Mouse (Mus musculus): ENCODE data around the gene Mzt1. TPM values are rescaled to one million over a fixed set of nuclear protein-coding genes. Genes with fewer than 3 reads are reported as not detected.
"Not testable (repeated sequence)": the region's sequence is repeated elsewhere in the genome, so short reads cannot be mapped to it uniquely, and the experiment has no call there.

Mzt1 gene
- 10 to 100 TPM; 65.1 to 67.7 TPM for total RNA-seq (2021)

GRCm38 (mm10) chr14:99046031-99046781 is at the start of gene Mzt1, which contains the start of gene Bora:
TSS of gene Mzt1 (minus strand) at chr14:99046134.
TSS of gene Bora (plus strand) at chr14:99046222.
- peak; percentile 76 to 77 for DNase-seq (ENCODE audit: extremely low spot score in 1 of 2, low spot score in 1 of 2)

- DNase-seq (ENCODE audit: extremely low spot score in 1 of 2, low spot score in 1 of 2) = no peak
Measured at GRCm38 (mm10) chr14:99088947-99089346, 43.0 kb upstream of the Mzt1 start.

GRCm38 (mm10) chr14:99071146-99071545 is 25.2 kb upstream of the Mzt1 start:
- DNase-seq (ENCODE audit: extremely low spot score in 1 of 2, low spot score in 1 of 2) = no peak

GRCm38 (mm10) chr14:99063091-99063490 is 17.2 kb upstream of the Mzt1 start:
- no peak for DNase-seq (ENCODE audit: extremely low spot score in 1 of 2, low spot score in 1 of 2)

- DNase-seq (ENCODE audit: extremely low spot score in 1 of 2, low spot score in 1 of 2) = peak in 1 of 2 experiments; percentile 31
Measured at GRCm38 (mm10) chr14:99060616-99061015, 14.7 kb upstream of the Mzt1 start.

GRCm38 (mm10) chr14:99058959-99059586 is 13.1 kb upstream of the Mzt1 start:
- DNase-seq (ENCODE audit: extremely low spot score in 1 of 2, low spot score in 1 of 2) = no peak

GRCm38 (mm10) chr14:99046782-99047181 is 848 bp upstream of the Mzt1 start:
- no peak for DNase-seq (ENCODE audit: extremely low spot score in 1 of 2, low spot score in 1 of 2)

- no peak for DNase-seq (ENCODE audit: extremely low spot score in 1 of 2, low spot score in 1 of 2)
Measured at GRCm38 (mm10) chr14:99045378-99046030, 430 bp downstream of the Mzt1 start.

- no peak for DNase-seq (ENCODE audit: extremely low spot score in 1 of 2, low spot score in 1 of 2)
Measured at GRCm38 (mm10) chr14:99044718-99045117, 1.2 kb downstream of the Mzt1 start.

- no peak for DNase-seq (ENCODE audit: extremely low spot score in 1 of 2, low spot score in 1 of 2)
Measured at GRCm38 (mm10) chr14:99044096-99044495, 1.8 kb downstream of the Mzt1 start.

- DNase-seq (ENCODE audit: extremely low spot score in 1 of 2, low spot score in 1 of 2) = no peak
Measured at GRCm38 (mm10) chr14:99043499-99043898, 2.4 kb downstream of the Mzt1 start.

GRCm38 (mm10) chr14:99041416-99041815 is 4.5 kb downstream of the Mzt1 start:
- no peak for DNase-seq (ENCODE audit: extremely low spot score in 1 of 2, low spot score in 1 of 2)

- DNase-seq (ENCODE audit: extremely low spot score in 1 of 2, low spot score in 1 of 2) = not testable (repeated sequence)
Measured at GRCm38 (mm10) chr14:99039308-99039707, 6.6 kb downstream of the Mzt1 start.

GRCm38 (mm10) chr14:99037703-99038102 is 8.2 kb downstream of the Mzt1 start:
- no peak for DNase-seq (ENCODE audit: extremely low spot score in 1 of 2, low spot score in 1 of 2)

GRCm38 (mm10) chr14:99036039-99036438 is 9.9 kb downstream of the Mzt1 start:
- no peak for DNase-seq (ENCODE audit: extremely low spot score in 1 of 2, low spot score in 1 of 2)

GRCm38 (mm10) chr14:99034851-99035250 is 11.1 kb downstream of the Mzt1 start:
- DNase-seq (ENCODE audit: extremely low spot score in 1 of 2, low spot score in 1 of 2) = not testable (repeated sequence)

GRCm38 (mm10) chr14:99032596-99032995 is 13.3 kb downstream of the Mzt1 start:
- no peak for DNase-seq (ENCODE audit: extremely low spot score in 1 of 2, low spot score in 1 of 2)

- no peak for DNase-seq (ENCODE audit: extremely low spot score in 1 of 2, low spot score in 1 of 2)
Measured at GRCm38 (mm10) chr14:99031337-99031873, 14.5 kb downstream of the Mzt1 start.

GRCm38 (mm10) chr14:99029987-99030386 is 15.9 kb downstream of the Mzt1 start:
- no peak for DNase-seq (ENCODE audit: extremely low spot score in 1 of 2, low spot score in 1 of 2)

- DNase-seq (ENCODE audit: extremely low spot score in 1 of 2, low spot score in 1 of 2) = no peak
Measured at GRCm38 (mm10) chr14:99022346-99023086, 23.4 kb downstream of the Mzt1 start.
